Mouse (Mus musculus) liver, adult 2 months (tissue): Measurements from ENCODE around the gene Kera.

Experiments
- CTCF ChIP-seq: fragments of 200-500 bp; IDR thresholded peaks from 2 replicates; pipeline ENCODE4 v1.5.1; 2011; ENCODE audit warnings: low read depth, low read length, control low read depth
- POLR2A ChIP-seq: fragments of 200-500 bp; IDR thresholded peaks from 2 replicates; pipeline ENCODE4 v1.6.1; 2011; ENCODE audit warnings: low read length, control low read depth; ENCODE audit not compliant: insufficient read depth; ENCODE audit errors: extremely low read depth

- TF ChIP-seq CTCF = no peak
- no peak for TF ChIP-seq POLR2A
These were observed 43.7 kb downstream of the Kera start for GRCm38 (mm10) chr10:97650334-97650733.
